Mouse (Mus musculus): Measurements from ENCODE around the gene Usp15. TPM values are rescaled to one million over a fixed set of nuclear protein-coding genes. Genes with fewer than 3 reads are reported as not detected.

The Usp15 gene
- total RNA-seq, 1 experiment from 2014 or later = 240 TPM

DNA sequence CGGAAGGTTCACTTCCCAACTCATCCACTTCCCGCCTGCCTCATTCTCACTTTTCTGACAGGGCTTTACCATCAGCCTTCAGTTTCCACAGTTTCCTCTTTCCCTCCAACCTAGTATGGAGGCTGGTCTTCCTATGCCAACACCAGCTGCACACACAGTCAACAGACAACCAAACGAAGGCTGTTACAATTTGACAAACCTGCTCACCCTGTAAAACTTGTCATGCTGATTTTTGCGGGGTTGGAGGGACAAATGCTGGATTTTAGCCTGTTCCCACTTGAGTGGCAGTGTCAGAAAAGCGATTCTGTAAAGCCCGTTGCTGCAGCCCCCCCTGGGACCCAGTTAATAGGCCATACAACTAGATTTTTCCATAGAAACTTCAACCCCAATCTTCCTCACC lies 9.5 kb downstream of the Usp15 start:
- no peak for ATAC-seq (replicated peaks in 1 of 2; ENCODE audit: insufficient read depth in 1 of 2, low FRiP score in 2 of 2, low TSS enrichment in 1 of 2, low read depth in 1 of 2, poor library complexity in 2 of 2, severe bottlenecking in 2 of 2)

GRCm38 (mm10) chr10:123185907-123186306 lies 10.9 kb downstream of the Usp15 start:
- ATAC-seq (replicated peaks in 1 of 2; ENCODE audit: insufficient read depth in 1 of 2, low FRiP score in 2 of 2, low TSS enrichment in 1 of 2, low read depth in 1 of 2, poor library complexity in 2 of 2, severe bottlenecking in 2 of 2) = no peak

DNA sequence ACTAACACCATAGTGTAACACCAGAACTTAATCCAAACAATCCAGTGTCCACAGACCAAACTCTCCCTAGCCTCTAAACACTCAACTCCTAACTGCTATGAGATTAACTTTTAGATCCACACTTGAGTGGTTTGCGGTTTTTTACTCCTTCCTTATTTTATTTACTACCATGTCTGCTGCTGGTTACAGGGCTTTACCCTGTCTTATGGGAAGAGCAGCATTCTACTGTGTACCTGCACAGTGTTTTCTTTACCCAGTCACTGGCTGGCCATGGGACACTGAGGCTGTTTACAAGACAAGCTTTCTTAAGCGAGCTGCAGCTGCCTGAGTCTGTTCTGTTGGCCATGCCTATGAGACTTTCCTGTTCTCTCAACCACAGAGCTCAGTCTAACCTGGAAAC lies 13.1 kb downstream of the Usp15 start:
- peak; percentile 53 to 71 for ATAC-seq (replicated peaks in 1 of 2; ENCODE audit: insufficient read depth in 1 of 2, low FRiP score in 2 of 2, low TSS enrichment in 1 of 2, low read depth in 1 of 2, poor library complexity in 2 of 2, severe bottlenecking in 2 of 2)

DNA sequence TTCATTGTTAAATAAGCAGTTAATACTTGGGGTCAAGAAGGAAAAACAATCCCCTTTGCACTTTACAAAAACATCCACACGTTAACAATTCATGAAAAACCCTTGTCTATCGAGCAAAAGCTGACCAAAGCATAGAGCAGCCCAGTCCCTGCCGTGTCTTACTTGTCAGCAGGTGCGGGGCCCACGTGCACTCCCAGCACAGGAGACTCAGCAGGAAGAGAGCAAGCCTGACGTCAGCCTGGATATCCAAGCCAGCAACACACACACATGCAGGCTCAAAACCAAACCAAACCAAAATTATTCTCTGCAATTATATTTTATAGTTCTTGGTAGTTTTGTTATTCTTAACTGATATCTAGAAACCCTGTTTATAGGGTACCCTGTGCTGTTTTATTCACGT lies 13.6 kb downstream of the Usp15 start:
- peak; percentile 47 to 61; a peak in 3 of 4 replicates for ATAC-seq (replicated peaks in 1 of 2; ENCODE audit: insufficient read depth in 1 of 2, low FRiP score in 2 of 2, low TSS enrichment in 1 of 2, low read depth in 1 of 2, poor library complexity in 2 of 2, severe bottlenecking in 2 of 2)

GRCm38 (mm10) chr10:123182391-123182790 lies 14.4 kb downstream of the Usp15 start:
- peak; percentile 52 to 60; a peak in 3 of 4 replicates for ATAC-seq (replicated peaks in 1 of 2; ENCODE audit: insufficient read depth in 1 of 2, low FRiP score in 2 of 2, low TSS enrichment in 1 of 2, low read depth in 1 of 2, poor library complexity in 2 of 2, severe bottlenecking in 2 of 2)

- peak in 1 of 2 experiments; percentile 51; a peak in 2 of 4 replicates for ATAC-seq (replicated peaks in 1 of 2; ENCODE audit: insufficient read depth in 1 of 2, low FRiP score in 2 of 2, low TSS enrichment in 1 of 2, low read depth in 1 of 2, poor library complexity in 2 of 2, severe bottlenecking in 2 of 2)
These were observed 21.0 kb downstream of the Usp15 start for GRCm38 (mm10) chr10:123175771-123176170.

DNA sequence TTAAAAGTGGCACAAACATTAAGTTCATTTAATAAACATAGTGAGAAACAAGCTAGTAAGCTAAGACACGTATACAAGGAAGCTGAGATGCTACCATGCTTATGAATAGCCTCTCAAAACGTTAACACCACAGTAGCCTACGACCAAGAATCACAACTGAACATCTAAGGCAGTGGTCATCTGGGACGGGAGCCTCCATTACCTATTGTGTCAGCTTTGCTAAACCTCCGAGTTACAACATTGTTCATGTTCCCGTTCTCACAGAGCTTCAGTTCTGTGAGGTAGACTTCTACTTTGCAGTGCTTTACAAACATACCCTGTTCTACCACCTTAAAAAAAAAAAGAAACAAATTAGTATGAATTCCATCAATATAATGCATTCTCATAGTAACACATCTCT lies 25.9 kb downstream of the Usp15 start:
- no peak for ATAC-seq (replicated peaks in 1 of 2; ENCODE audit: insufficient read depth in 1 of 2, low FRiP score in 2 of 2, low TSS enrichment in 1 of 2, low read depth in 1 of 2, poor library complexity in 2 of 2, severe bottlenecking in 2 of 2)

GRCm38 (mm10) chr10:123165542-123165941 lies 31.3 kb downstream of the Usp15 start:
- no peak for ATAC-seq (replicated peaks in 1 of 2; ENCODE audit: insufficient read depth in 1 of 2, low FRiP score in 2 of 2, low TSS enrichment in 1 of 2, low read depth in 1 of 2, poor library complexity in 2 of 2, severe bottlenecking in 2 of 2)

DNA sequence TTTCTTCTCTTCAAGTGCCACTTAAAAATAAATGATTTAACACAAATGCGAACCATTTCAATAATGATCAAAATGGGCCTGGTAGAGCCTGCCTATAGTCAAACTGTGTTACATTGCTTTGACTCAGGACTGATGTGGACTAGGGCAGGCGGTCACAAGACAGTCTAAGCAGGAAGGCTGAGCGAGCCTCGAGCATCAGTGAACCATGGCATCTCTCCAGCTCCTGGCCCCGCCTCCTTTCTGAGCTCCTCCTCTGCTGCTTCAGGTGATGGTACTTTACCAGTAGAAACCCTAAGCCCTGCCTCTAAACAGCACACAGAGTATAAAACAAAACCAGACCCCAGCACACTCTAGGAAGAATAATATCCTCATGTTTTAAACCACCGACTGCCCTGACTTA lies 36.3 kb downstream of the Usp15 start:
- no peak for ATAC-seq (replicated peaks in 1 of 2; ENCODE audit: insufficient read depth in 1 of 2, low FRiP score in 2 of 2, low TSS enrichment in 1 of 2, low read depth in 1 of 2, poor library complexity in 2 of 2, severe bottlenecking in 2 of 2)

GRCm38 (mm10) chr10:123159316-123159715 lies 37.5 kb downstream of the Usp15 start:
- ATAC-seq (replicated peaks in 1 of 2; ENCODE audit: insufficient read depth in 1 of 2, low FRiP score in 2 of 2, low TSS enrichment in 1 of 2, low read depth in 1 of 2, poor library complexity in 2 of 2, severe bottlenecking in 2 of 2) = no peak

GRCm38 (mm10) chr10:123156392-123156791 lies 40.4 kb downstream of the Usp15 start:
- ATAC-seq (replicated peaks in 1 of 2; ENCODE audit: insufficient read depth in 1 of 2, low FRiP score in 2 of 2, low TSS enrichment in 1 of 2, low read depth in 1 of 2, poor library complexity in 2 of 2, severe bottlenecking in 2 of 2) = no peak

DNA sequence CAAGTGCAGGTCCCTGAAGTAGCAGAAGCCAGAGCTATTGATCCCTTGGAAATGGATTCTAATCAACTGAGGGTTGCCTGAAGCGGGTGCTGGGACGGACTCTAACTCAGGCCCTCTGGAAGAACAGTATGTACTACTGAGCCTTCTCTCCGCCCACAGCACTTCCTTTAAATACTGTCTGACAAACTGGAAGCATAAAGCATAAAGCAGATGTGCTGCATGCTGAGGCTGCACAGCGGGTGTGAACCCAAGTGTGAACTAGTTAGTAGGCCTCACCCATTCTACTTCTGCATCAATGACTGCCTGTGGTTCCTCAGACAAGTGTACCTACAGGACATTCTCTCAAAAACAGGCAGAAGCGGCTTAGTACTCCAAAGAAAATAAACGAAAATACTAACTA lies 41.0 kb downstream of the Usp15 start:
- no peak for ATAC-seq (replicated peaks in 1 of 2; ENCODE audit: insufficient read depth in 1 of 2, low FRiP score in 2 of 2, low TSS enrichment in 1 of 2, low read depth in 1 of 2, poor library complexity in 2 of 2, severe bottlenecking in 2 of 2)

GRCm38 (mm10) chr10:123153321-123153720 lies 43.5 kb downstream of the Usp15 start:
- no peak for ATAC-seq (replicated peaks in 1 of 2; ENCODE audit: insufficient read depth in 1 of 2, low FRiP score in 2 of 2, low TSS enrichment in 1 of 2, low read depth in 1 of 2, poor library complexity in 2 of 2, severe bottlenecking in 2 of 2)

DNA sequence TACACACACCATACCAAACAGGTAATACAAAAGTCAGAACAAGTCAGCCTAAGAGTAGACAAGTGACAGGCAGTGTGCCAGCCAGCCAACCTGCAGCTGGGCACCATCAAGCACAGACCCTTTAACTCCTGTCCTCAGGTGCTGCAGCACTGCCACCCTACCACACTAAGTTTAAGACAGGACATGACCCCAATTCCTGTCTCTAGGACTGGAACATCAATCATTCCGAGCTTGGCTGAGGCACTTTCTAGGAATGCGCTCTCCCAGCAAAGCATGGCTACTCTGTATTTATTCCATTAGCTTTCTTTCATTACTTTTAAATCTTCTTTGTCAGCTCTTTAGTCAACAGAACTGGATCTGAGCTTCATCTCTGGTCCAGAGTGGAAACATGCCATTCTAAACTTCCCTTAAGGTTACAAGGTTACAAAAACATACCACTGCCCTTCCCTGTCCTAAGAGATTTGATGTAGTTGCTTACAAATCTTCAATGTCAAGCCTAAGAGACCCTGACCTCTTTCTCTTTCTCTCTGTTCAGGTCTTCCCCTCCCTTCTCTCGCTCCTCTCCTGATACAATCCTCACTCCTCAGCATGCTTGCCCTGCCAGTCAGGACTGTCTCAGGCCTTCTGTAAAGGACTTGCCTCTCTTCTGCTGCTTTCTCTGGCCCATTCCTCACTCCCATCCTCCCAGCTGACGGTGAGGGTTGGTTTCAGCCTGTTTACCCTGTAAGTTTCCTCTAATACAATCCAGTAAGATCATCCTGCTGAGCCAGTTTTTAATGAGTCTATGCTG lies 48.6 kb downstream of the Usp15 start:
- no peak for ATAC-seq (replicated peaks in 1 of 2; ENCODE audit: insufficient read depth in 1 of 2, low FRiP score in 2 of 2, low TSS enrichment in 1 of 2, low read depth in 1 of 2, poor library complexity in 2 of 2, severe bottlenecking in 2 of 2)

- ATAC-seq (replicated peaks in 1 of 2; ENCODE audit: insufficient read depth in 1 of 2, low FRiP score in 2 of 2, low TSS enrichment in 1 of 2, low read depth in 1 of 2, poor library complexity in 2 of 2, severe bottlenecking in 2 of 2) = no peak
These were observed 49.6 kb downstream of the Usp15 start for GRCm38 (mm10) chr10:123147180-123147579.

DNA sequence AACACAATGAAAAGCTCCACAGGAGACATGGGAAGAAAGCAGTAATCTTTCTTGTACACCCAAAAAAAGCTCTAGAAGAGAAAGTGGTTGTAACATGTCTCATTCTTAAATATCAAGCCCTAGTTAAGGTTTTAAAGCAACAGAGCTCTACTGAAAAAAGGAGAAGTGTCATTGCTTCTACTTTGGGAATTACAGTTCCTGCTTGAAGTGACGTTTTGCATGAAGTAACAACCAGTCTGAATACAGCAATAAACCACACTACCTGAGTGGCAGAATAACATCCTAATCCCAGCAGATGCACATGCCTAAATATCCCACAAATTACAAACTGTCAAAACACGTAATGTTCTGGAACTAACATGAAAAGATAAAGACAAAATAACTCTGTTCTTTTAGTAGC lies 50.4 kb downstream of the Usp15 start:
- peak in 1 of 2 experiments; percentile 68; a peak in 1 of 4 replicates for ATAC-seq (replicated peaks in 1 of 2; ENCODE audit: insufficient read depth in 1 of 2, low FRiP score in 2 of 2, low TSS enrichment in 1 of 2, low read depth in 1 of 2, poor library complexity in 2 of 2, severe bottlenecking in 2 of 2)

DNA sequence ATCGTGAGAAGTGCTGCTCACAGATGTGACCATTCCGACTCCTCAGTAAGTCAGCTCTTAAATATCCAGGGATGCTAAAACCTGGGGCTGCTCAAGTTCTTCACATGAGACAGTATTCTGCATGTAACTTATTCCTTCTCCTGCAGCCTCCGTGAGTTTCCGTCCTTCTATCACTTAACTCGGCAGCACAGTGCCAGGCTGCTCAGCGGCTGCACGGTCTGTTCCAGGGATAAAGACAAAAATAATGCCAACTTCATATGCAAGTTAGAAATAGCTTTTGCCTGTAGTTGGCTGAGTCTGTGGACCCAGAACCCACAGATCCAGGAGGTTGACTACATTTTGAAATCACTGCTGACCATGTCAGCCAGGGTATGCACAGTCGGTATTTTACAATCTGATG lies 52.5 kb downstream of the Usp15 start:
- no peak for ATAC-seq (replicated peaks in 1 of 2; ENCODE audit: insufficient read depth in 1 of 2, low FRiP score in 2 of 2, low TSS enrichment in 1 of 2, low read depth in 1 of 2, poor library complexity in 2 of 2, severe bottlenecking in 2 of 2)

GRCm38 (mm10) chr10:123142395-123143050 lies 54.3 kb downstream of the Usp15 start:
- ATAC-seq (replicated peaks in 1 of 2; ENCODE audit: insufficient read depth in 1 of 2, low FRiP score in 2 of 2, low TSS enrichment in 1 of 2, low read depth in 1 of 2, poor library complexity in 2 of 2, severe bottlenecking in 2 of 2) = no peak

DNA sequence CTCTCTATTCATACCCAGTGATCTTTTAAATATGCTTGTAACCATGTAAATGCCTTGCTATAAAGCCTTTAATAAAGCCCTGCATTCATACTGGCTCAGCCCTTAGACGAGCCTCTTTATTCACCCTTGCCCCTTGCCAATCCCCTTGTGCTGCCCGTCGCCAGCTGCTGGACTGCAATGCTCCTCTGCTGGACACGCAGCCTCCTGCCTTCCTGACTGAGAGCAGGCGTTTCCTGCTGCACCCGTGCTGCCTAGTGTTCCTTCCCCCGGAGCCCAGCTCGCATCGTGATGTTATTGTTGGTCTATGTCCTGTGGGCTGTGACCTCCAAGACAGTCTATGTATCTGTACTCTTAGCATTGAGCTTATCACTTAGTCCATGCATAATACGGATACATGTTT lies 61.0 kb downstream of the Usp15 start:
- no peak for ATAC-seq (replicated peaks in 1 of 2; ENCODE audit: insufficient read depth in 1 of 2, low FRiP score in 2 of 2, low TSS enrichment in 1 of 2, low read depth in 1 of 2, poor library complexity in 2 of 2, severe bottlenecking in 2 of 2)
